Mouse (Mus musculus): ENCODE measurements around the gene Cdh4.

Cdh4 gene

DNA sequence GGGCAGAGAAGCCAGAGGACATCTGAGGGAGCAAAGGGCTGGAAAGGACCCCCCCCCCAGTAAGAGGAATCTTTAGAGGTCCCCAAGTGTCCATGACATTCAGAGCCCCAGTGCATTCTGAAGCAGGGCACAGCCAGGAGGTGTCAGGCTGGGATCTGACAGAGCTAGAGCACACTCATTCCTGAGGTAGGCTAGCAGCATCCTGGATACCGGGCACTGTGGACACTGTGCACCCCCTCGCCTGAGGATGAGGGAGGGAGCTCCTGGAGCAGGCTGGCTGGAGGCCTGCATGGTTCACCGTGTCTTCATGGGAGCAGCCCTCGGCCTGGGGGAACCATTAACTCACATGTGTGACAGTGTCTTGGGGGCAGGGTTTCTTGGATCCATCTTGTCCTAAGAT is 287.6 kb downstream of the Cdh4 start:
- in situ Hi-C loops (cut with MseI, MboI) = no loop called here

DNA sequence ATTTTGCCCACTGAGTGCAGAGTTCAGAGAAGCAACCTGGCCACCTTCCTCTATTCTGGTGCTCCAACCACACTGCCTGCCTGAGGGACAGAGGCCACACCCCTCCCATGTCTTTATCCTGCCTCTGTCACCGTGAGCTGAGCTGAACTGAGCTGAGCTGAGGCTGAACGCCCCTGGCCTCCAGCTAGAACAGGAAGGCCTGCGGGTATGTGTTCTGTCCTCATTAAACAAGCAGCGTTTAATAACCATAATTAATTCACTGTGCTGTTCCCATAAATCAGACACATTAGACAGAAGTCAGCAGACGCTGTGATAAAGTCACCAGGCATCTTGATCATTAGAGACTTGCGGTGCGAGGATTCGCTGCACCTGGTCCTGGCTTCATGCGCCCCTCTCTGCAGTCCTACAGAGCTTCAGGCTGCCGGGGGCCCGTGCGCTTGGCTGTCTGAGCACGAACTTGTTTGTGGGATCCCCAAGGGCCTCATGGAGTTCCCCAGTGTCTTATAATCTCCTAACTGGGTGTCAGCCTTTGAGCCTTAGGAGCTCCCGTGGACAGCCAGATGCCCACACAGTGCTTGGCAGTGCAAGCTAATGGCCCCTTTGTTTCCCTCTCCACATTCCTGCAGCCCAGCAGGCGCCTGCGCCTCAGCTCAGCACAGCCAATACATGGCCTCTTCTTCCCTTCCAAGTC is 291.1 kb downstream of the Cdh4 start:
- in situ Hi-C loops (cut with MseI, MboI) = no loop called here

DNA sequence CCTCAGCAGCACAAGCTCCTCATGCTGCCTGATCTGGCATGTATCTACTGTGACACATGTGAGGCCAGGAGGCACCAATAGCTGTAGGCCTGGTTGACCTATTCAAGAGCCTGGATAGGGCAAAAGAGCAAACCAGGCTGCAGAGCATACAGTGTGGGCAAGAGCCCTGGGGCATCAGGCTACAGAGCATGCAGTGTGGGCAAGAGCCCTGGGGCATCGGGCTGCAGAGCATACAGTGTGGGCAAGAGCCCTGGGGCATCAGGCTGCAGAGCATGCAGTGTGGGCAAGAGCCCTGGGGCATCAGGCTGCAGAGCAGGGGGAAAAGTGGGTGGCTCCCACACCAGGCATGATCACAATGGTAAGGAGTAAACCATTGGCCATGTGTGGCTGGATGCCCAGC is 300.2 kb downstream of the Cdh4 start:
- in situ Hi-C loops (cut with MseI, MboI) = no loop called here

DNA sequence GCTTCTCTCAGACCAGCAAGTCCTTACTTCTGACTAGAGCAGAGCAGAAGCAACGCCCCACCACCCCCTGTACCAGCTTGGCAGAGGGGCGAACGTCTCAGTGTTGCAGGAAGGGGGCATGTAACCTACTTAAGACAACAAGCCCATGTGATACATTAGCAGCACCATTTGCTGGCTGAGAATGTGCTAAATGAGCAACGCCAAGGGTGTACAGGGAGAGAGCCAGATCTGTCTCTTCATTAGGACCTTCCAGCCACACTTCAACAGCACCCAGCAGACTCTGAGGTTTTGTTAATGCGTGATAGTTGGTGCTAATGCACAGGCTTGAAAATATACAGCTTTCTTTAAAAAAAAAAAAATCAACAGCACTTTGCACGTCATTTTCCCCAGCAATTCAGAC is 300.6 kb downstream of the Cdh4 start:
- in situ Hi-C loops (cut with MseI, MboI) = no loop called here

DNA sequence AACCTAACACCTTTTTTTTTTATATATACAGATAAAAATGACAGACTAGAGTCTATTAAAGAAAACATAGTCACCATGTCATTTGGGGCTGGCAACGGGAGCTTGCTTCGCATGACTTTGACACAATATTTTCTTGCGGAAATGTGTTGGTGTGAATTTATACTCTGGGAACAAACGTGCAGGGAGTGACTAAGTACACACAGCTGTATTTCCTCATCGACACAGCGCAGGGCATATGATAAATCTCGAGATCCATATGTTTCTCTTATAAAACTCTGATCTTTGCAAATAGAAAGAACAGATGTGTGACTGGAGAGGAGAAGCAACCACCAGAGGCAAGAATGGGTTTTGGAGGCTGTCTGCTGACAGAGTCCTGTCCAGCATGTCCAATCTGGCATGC is 304.3 kb downstream of the Cdh4 start:
- in situ Hi-C loops (cut with MseI, MboI) = no loop called here

DNA sequence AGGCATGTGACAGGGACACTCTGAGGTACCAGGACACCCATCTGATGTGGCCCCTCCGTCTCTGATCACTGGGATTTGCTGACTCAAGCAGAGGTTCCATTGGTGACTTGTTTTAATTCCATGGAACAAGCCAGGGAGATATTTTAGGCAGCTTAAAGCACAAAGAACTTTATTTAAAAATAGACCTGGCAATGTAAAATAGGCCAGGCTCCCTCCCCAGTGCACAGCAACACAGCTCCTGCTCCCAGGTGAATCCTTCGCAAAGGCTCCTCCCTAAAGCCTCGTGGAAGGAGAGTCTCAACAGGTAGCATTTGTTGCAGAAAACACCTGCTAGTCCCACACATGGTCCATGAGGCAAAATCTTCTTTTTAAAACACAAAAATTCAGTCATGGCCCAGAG is 307.2 kb downstream of the Cdh4 start:
- in situ Hi-C loops (cut with MseI, MboI) = no loop called here

DNA sequence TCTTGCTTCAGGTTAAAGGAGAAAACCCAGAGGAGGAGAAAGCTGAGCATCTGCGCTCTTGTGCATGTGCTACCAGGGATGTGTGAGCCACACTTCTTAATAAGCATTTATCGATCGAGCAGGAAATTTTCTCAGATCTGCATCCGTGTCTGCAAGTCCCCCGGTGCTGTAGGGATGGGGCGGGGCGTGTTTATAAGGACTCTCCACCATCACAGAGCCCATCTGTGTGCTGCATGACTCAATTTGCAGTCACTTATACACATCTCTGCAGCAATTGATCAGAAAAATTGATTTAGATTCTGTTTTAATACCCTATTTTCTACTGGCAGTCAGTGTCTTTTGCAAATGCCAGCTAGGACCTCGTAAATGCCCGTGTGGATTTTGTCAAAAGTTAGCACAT is 311.6 kb downstream of the Cdh4 start:
- in situ Hi-C loops (cut with MseI, MboI) = no loop called here

DNA sequence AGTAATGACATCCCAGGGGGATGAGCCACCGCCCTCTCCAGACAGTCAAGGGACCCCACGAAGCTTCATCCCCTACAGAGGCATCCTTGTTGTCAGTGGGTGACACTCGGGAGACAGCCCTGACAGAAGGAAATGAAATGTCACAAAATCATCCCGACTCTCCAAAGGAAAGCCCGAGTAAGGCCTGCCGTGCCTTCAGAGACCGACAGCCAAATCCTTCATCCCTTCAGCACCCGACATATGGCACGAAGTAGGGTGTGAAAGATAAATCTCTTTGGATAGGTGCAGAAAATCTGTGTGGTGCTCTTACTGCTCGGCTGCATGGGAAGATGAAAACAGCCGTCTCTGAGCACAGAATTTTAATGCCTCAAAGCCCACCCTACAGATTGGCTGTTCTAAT is 312.5 kb downstream of the Cdh4 start:
- in situ Hi-C loops (cut with MseI, MboI) = no loop called here

DNA sequence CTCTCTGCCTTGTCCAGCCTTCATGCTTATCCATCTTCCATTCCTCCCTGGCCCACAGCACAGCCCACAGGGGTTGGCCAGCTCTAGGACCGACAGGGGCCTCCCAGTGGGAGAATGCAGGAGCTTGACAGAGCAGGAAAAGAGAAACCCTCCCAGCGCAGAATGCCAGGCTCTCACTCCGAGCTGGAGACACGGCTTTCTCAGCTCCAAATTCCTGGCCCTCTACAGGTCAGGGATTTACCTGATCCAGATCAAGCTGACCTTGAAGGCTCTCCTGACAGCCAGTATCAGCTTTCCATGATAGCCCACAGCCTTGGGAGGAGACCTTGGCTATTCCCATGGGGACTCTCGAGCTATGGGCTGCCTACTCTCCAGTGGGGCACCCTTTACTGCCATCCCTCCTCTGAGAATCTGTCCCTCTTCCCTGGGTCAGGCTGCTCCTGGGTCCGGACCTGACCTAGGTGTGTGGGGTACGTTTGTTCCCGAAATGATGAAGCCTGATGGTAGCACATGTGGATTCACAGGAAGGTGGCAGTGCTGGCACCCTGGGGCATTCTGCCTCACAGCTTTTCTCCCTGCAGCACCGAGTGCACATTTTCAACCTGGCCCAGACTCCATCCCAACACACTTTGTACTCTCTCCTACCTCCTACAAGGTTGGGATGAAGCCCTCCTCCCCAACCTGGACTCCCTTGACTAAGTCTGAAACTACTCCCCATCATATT is 319.6 kb downstream of the Cdh4 start:
- in situ Hi-C loops (cut with MseI, MboI) = no loop called here

DNA sequence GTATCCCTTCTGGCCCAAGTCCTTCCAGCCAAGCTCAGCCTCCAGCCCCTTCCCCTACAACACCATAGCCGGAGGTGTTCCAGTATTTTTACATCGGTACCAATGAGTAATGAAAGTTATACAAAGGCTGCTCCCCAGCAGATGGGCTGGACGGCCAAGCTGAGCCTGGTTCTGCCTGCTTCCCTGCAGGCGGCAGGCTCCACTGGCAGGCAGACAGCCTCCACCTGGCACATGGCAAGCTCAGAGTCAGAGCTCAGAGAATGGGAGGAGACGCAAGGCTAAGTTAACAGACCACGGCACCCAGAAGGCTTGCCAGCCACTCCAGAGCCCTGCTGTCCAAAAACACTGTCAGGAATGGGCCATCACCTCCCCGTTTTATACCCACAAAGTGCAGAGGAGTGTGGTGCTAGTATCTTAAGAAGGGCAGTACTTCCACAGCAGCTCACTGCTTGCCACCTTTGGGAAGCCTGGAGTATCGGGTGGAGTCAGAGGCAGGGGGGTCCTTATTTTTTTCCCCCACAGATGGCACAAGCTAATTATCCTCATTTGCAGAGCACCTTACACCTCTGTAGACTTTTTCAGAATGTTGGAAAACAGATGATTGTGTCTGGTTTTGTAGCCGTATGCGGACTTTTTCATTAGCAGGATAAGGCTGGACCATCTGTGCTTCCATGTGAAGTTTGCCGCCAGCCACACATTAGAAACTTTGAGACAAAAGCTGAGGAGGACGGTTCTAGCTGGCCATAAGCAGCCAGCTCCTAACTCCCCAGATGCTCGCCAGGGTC is 320.5 kb downstream of the Cdh4 start:
- in situ Hi-C loops (cut with MseI, MboI) = no loop called here

DNA sequence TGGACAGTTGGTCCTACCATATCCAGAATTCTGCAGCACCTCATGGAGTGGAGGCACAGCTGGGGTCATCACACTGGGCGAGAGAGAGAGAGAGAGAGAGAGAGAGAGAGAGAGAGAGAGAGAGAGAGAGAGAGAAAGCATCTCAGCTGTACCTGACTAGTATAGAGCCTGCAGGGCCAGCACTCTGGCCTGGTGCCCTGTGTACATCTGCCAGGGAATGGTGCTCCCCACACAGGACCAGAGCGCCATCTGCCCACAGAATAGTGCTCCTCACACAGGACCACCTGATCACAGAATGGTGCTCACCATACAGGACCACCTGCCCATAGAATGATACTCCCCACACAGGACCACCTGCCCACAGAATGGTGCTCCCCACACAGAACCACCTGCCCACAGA is 322.2 kb downstream of the Cdh4 start:
- in situ Hi-C loops (cut with MseI, MboI) = no loop called here

DNA sequence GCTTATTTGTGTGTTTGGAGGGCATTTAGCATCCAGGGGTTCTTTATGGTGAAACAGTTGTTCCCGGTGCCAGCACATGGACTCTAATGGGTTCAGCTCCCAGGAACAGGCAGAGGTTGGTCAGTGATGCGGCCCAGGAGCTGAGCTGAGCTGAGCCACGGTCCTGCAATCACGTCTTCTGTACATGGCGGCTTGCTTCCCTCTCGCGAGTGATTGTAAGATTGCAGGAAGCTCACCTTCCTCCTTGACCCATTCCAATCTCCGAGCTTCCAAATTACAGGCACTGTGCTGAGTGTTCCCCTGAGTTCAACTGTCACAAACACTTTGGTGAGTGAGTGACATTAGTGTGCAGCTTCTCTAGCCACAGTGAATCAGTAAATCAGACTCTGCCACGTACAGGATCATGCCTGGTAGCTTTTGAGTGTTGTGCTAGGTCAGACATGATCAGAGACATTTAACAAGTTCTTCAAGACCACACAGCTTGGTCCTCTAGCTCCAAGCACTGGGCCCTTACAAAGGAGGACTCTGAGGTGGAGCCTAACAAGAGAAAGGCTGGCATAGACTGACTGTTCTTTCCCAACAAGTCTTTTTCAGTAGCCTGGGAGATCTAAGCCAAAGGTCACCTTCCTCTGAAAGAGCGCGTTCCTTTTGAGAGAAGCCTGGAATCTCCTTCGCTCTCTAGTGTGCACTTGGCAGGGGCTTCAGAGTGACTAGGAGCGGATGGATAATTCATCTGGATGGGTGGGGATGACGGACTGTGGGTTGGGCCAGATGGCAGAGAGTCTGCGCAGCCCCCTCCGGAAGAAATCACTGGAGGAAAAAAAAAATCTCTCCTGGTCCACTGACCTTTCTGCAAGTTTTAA is 324.7 kb downstream of the Cdh4 start:
- in situ Hi-C loops (cut with MseI, MboI) = no loop called here

DNA sequence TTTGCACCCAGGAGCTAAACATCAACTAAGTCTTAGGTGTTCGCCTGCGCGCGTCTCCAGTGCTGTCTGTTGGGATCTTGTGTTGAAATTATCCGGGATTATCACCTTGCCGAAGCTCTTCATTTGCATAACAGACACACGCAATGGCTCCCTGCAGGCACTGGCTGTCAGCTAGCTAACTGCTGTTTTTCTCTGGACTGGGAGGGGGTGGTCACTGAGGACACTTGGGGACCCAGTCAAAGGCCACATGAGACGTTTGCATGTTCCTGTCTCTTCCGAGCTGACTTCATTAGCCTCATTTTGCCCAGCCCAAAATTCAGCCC is 325.3 kb downstream of the Cdh4 start:
- in situ Hi-C loops (cut with MseI, MboI) = no loop called here

DNA sequence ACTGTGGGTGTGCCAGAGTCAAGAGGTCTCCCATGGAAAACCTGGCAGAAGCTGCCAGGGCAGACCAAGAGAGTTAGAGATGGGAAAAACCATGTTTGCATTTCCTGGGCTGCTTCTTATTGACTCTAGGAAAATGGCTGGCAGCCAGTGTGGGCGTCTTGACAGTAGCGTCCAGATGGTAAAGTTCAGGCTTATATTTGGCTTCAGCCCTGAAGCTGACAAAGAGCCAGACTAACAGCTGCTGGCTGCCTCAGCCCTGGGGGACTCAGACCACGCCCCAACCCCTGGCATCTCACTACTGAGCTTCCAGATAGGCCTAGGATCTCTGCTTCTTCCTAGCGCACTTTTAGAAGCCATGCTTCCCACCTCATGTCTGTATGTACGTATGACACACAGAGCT is 326.9 kb downstream of the Cdh4 start:
- in situ Hi-C loops (cut with MseI, MboI) = no loop called here

DNA sequence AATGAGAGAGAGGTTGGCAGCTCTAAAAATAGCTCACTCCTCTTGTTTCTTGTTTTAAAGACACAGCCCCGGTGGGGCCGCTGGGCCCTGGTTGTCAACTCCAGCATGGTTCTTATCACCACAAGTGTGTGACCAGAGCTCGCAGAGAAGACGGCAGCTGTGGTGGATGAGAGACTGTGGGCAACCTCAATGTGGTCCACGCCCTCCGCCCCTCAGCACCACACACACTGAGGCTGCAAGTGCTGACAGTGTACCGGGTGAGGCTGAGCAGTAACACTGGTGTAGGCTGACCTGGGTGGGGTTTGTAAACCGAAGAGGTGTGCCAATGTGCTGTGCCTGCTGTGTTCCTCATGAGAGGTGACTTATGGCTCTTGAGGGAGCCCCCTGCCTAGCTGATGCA is 327.7 kb downstream of the Cdh4 start:
- in situ Hi-C loops (cut with MseI, MboI) = no loop called here

DNA sequence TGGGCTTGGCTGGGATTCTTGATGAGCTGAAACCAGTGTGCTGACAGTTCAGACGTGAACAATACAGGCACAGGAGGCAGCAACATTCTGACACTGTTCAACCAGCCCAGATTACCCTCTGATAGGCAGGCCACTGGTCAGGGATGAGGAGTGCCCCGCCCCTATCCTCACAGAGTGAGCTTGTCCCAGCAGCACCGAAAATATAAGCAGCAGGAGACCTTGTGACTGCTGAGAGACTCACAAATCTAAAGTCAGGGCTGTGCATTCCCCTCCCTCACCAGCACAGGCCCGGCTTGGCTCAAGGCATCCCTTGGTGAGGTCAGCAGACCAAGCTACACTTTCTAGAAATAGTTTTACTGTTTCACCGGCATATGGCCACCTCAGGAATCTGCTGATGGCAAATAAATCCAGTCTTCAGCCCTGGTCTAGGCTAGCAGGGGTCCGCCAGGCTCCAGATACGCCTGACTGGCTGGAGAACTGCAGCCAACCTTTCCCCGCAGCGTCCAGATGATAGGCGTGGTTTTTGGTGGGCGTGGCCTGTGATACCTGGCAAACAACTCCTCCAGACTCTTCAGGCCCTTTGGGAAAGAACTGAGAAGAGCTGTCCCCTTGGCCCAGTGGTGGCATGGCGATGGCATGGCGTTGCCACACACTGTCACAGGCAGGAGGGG is 332.3 kb downstream of the Cdh4 start:
- in situ Hi-C loops (cut with MseI, MboI) = no loop called here

DNA sequence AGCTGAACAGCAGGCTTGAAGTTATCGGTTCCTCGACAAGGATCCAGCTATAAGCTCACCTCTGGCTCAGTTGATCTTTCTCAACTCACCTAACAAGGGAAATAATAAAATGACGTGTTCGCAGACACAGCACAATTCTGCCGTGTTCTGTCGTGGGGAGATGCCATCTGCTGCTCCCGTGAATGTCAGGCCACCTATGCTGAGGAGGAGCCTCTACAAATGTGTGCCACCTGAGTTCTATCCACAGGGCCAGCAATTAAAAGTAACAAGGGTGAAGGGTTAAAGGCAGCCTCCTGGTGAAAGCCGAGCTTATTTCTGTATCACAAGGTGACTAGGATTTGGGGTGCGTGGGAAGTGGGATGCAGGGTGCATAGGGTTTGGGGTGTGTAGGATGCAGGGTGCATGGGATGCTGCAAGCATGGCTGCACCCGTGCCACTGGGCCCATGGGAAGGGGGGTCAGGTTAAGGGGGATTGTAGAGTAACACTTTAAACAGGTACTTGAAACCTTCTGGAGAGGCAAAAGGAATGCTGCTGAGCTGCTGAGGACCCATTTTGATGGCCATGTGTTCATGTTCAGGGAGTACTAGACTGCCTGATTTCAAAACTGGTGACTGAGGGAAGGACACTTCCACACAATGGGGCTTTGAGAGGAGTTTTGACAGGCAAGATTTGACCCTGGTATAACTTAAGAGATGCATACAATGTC is 333.9 kb downstream of the Cdh4 start:
- in situ Hi-C loops (cut with MseI, MboI) = no loop called here

DNA sequence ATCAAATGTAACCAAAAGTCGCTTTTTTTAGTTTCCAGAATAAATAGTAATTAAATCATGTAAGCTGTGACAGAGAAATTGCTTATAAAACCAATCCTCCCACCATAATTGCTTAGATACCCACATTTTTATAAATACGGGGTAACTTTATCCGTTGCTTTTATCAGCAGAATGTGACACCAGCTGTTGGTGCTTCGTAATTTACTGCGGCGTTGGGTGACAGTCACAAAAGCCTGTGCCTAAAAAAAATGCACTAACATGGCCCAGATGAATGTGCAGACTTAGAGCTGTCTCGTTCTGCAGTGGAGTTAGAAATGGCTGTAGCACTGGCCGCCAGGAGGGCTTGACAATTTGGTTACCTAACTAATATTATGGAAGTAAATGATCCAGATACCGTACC is 337.0 kb downstream of the Cdh4 start:
- in situ Hi-C loops (cut with MseI, MboI) = no loop called here

DNA sequence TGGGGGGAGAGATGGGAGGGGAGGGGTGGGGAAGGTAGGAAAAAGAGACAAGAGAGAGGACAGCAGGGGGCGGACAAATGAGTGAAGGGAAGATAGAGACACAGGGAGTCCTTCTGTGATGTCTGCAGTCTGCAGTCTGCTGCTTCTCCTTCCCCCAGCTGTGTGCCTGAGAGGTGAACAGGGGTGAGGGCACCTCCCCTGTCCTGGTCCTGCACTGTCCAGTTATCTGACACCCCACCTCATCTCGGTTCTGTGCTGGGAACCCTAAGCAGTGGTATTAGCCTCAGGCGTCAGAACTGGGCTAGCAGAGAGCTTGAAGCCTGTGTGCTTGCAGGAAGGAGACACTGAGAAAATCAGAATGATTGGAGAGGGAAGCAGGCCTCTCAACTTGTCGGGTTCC is 338.7 kb downstream of the Cdh4 start:
- in situ Hi-C loops (cut with MseI, MboI) = no loop called here

DNA sequence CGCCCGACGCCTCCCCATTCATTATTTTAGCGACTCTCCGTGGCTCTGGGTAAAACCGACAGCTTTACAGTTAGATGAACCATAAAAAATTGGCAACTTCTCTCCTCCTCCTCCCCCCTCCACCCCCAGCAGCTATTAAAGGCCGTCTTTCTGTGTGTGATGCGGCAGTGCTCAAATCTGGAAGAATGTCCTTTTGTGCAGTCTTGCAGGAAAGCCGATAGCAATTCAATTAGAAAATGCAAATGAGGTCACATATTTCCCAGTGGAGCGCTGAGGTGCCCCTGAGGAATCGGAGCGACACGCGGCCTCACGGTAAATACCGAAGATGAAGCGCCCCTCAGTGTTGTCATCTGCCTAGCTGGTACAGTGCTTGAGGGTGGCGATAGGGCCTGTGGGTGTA is 345.0 kb downstream of the Cdh4 start:
- in situ Hi-C loops (cut with MseI, MboI) = no loop called here

DNA sequence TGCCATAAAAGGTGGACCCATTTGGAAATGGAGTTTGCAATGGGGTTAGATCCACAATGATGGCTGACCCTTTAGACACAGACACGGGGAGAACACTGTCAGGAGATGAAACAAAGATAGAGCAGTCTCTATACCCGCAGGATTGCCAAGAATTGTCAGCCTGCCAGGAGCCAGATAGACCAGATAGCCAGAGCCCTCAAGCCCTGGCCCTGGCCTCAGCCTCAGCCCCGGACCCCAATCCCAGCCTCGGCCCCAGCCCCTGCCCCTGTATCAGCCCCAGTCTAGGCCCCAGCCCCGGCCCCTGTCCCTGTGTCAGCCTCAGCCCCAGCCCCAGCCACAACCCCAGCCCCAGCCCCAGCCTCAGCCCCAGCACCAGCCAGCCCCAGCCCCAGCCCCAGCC is 345.6 kb downstream of the Cdh4 start:
- in situ Hi-C loops (cut with MseI, MboI) = no loop called here

Data from mouse trophoblast stem cell (cell line).